Mouse (Mus musculus): ENCODE measurements around the gene Eif4e2.

DNA sequence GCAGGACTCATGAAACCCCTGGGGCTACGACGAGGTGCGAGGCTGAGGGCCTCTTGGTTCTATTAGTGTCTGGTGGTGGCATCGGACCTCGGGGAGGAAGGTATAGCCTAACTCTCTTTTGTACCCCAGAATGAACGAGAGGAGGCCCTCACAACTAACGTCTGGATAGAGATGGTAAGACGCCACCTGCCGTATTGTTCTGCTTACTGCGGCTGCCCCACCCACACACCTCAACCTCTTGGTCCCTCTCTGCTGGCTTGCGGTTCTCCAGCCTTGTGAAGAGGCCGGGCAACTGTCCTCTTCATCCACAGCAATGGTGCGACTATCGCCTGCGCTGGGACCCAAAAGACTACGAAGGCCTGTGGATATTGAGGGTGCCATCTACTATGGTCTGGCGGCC lies 7.4 kb upstream of the Eif4e2 start:
- peak; percentile 57 for TF ChIP-seq CTCF (IDR thresholded peaks at IDR 0.05; ENCODE audit: low read depth)
- no peak for TF ChIP-seq EP300 (optimal IDR thresholded peaks at IDR 0.05)

Data from stomach, postnatal 0 days (tissue).